Comparison of ENCODE assay signal across 8 mouse cellular contexts in the genomic region with DNA sequence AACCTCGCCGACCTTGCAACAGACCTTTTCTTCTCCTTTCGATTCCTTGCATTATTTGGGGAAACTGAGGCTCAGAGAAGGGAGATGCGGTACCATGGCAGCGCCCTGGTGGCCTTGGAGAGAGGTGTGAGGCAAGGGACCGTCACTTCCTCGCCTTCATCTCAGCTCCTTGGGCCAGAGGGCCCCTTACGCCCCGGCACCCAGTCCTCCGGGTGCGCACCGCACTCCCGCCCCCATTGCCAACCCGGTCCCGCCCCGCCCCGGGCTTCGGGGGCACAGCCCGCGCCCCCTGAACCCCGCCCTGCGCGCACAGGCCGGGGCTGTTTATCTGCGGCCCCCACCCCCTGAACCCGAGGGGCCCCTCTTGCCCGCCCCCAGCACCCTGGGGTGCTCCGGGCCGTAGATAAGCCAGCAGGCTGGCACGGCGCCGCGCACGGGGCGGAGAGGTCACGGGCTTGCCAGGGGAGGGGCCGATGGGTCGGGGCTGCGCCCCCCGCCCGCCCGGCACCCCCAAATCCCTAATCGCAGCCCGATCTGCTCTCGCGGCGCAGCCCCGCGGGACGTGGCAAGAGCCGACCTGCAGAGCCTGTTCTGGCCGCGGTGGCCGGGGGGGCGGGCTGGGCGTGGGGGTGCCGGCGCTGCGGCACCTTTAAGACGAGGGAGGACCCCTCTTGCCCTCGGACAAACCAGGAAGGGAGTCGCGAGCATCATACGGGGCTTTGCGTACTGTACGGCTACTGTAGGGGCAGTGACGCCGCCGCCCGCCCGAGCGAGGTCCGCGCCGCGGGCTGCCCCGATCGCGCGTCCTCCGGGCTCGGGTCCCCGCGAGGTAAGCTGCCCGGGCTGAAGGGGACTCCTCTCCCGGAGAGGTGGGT. TPM values are rescaled to one million over a fixed set of nuclear protein-coding genes. Genes with fewer than 3 reads are reported as not detected.
DNase-seq lines count a peak whose midpoint lies in the region; ATAC-seq and TF ChIP-seq lines count a peak whose summit lies in the region.

No protein-coding gene starts in this region.

- H3K36me3 ChIP-seq in ES-Bruce4 (ENCODE audit: control insufficient read depth, insufficient read depth, low read length, poor library complexity, severe bottlenecking) = no peaks in the 10 kb centered on the region
- no peaks in the 10 kb centered on the region for H3K36me3 ChIP-seq in forebrain, embryonic 13.5 days (ENCODE audit: poor library complexity, severe bottlenecking)
- H3K36me3 ChIP-seq in heart, postnatal 0 days (replicated peaks; ENCODE audit: control insufficient read depth, insufficient read depth, low read length) = no peaks in the 10 kb centered on the region
- no peaks in the 10 kb centered on the region for H3K36me3 ChIP-seq in lung, embryonic 15.5 days

- H3K4me1 ChIP-seq in ES-Bruce4 (ENCODE audit: control insufficient read depth, insufficient read depth, low read length) = peaks cover 2% of the 10 kb centered on the region
- peaks cover 42% of the 10 kb centered on the region for H3K4me1 ChIP-seq in forebrain, embryonic 13.5 days
- H3K4me1 ChIP-seq in heart, postnatal 0 days (ENCODE audit: control insufficient read depth, insufficient read depth) = peaks cover 36% of the 10 kb centered on the region
- H3K4me1 ChIP-seq in lung, embryonic 15.5 days = peaks cover 48% of the 10 kb centered on the region
- H3K4me1 ChIP-seq in olfactory bulb, adult 2 months (ENCODE audit: control insufficient read depth, insufficient read depth, low read length) = peaks cover 39% of the 10 kb centered on the region

- peak; percentile 33 for ATAC-seq in forebrain, embryonic 13.5 days
- peak; percentile 37 for ATAC-seq in heart, postnatal 0 days (ENCODE audit: insufficient read depth, low read depth)
- peak; percentile 40 for ATAC-seq in lung, embryonic 15.5 days (ENCODE audit: borderline replicate concordance, extremely low read depth, low FRiP score, low TSS enrichment)

- TF ChIP-seq EP300 in ES-Bruce4 (IDR thresholded peaks at IDR 0.05; ENCODE audit: insufficient read depth, low read depth, low read length) = no peak
- no peak; the same call in 1 of the 2 replicates for TF ChIP-seq EP300 in heart, postnatal 0 days (IDR thresholded peaks at IDR 0.05; ENCODE audit: low read depth)

- H3K27ac ChIP-seq in ES-Bruce4 (ENCODE audit: insufficient read depth, low read length) = peak overlapping the region; percentile 55
- H3K27ac ChIP-seq in forebrain, embryonic 13.5 days = peak overlapping the region; percentile 97
- H3K27ac ChIP-seq in heart, postnatal 0 days (ENCODE audit: low read depth) = peak overlapping the region; percentile 99
- peak overlapping the region; percentile 99 for H3K27ac ChIP-seq in lung, embryonic 15.5 days
- H3K27ac ChIP-seq in olfactory bulb, adult 2 months (ENCODE audit: insufficient read depth, low read depth, low read length) = peak overlapping the region; percentile 68

- H3K4me2 ChIP-seq in forebrain, embryonic 13.5 days = peak overlapping the region; percentile 97
- peak overlapping the region; percentile 100 for H3K4me2 ChIP-seq in heart, postnatal 0 days (ENCODE audit: low read depth, low read length)
- H3K4me2 ChIP-seq in lung, embryonic 15.5 days = peak overlapping the region; percentile 98

- H3K9ac ChIP-seq in ES-Bruce4 (ENCODE audit: low read depth, poor library complexity, severe bottlenecking) = peak overlapping the region; percentile 99
- peak overlapping the region; percentile 91 for H3K9ac ChIP-seq in forebrain, embryonic 13.5 days
- H3K9ac ChIP-seq in heart, postnatal 0 days (replicated peaks; ENCODE audit: low read depth, low read length) = peak overlapping the region; percentile 98
- peak overlapping the region; percentile 94 for H3K9ac ChIP-seq in lung, embryonic 15.5 days

- peak overlapping the region; percentile 78 for H3K4me3 ChIP-seq in ES-Bruce4 (ENCODE audit: low read depth, low read length)
- H3K4me3 ChIP-seq in forebrain, embryonic 13.5 days = peak overlapping the region; percentile 85
- H3K4me3 ChIP-seq in heart, postnatal 0 days (ENCODE audit: low read depth, low read length) = peak overlapping the region; percentile 100
- H3K4me3 ChIP-seq in lung, embryonic 15.5 days = peak overlapping the region; percentile 81
- H3K4me3 ChIP-seq in olfactory bulb, adult 2 months (ENCODE audit: insufficient read depth, low read depth, low read length) = peak overlapping the region; percentile 55

- no peak for TF ChIP-seq POLR2A in ES-Bruce4 (IDR thresholded peaks at IDR 0.05; ENCODE audit: insufficient read depth, low read length)
- peak; percentile 23; the same call in 1 of the 2 replicates for TF ChIP-seq POLR2A in olfactory bulb, adult 2 months (IDR thresholded peaks at IDR 0.05; ENCODE audit: insufficient read depth, low read depth, low read length)

- peak; percentile 85 for DNase-seq in c-Kit-positive CD71-positive TER-119-positive erythroid progenitor cells, embryonic 14.5 days (ENCODE audit: low spot score)
- peak; percentile 87 for DNase-seq in heart, postnatal 0 days (ENCODE audit: low spot score)
- DNase-seq in kidney, postnatal 4 days = peak; percentile 80 to 89
- peak; percentile 82 for DNase-seq in testis, postnatal 10 days (ENCODE audit: low spot score)

- no peak for TF ChIP-seq CTCF in ES-Bruce4 (IDR thresholded peaks at IDR 0.05; ENCODE audit: low read depth, low read length)
- no peak for TF ChIP-seq CTCF in heart, postnatal 0 days (IDR thresholded peaks at IDR 0.05; ENCODE audit: low read depth)
- TF ChIP-seq CTCF in olfactory bulb, adult 2 months (IDR thresholded peaks at IDR 0.05; ENCODE audit: insufficient read depth, low read depth, low read length) = no peak

- WGBS in forebrain, embryonic 13.5 days = 1% methylated on average over 55 of the region's 86 CpGs
- WGBS in heart, postnatal 0 days = under 1% methylated on average over 53 of the region's 86 CpGs
- under 1% methylated on average over 82 of the region's 86 CpGs for WGBS in lung, embryonic 15.5 days
- 1% methylated on average over 86 of the region's 86 CpGs for WGBS in olfactory bulb, adult 2 months

- H3K9me3 ChIP-seq in ES-Bruce4 (replicated peaks; ENCODE audit: control insufficient read depth, insufficient read depth, low read length, poor library complexity, severe bottlenecking) = no peaks in the 10 kb centered on the region
- H3K9me3 ChIP-seq in forebrain, embryonic 13.5 days (replicated peaks) = no peaks in the 10 kb centered on the region
- no peaks in the 10 kb centered on the region for H3K9me3 ChIP-seq in heart, postnatal 0 days (replicated peaks; ENCODE audit: control insufficient read depth, low read length)
- H3K9me3 ChIP-seq in lung, embryonic 15.5 days = no peaks in the 10 kb centered on the region

- no peaks in the 10 kb centered on the region for H3K27me3 ChIP-seq in ES-Bruce4 (ENCODE audit: control insufficient read depth, insufficient read depth, low read length, poor library complexity, severe bottlenecking)
- peaks cover 44% of the 10 kb centered on the region for H3K27me3 ChIP-seq in forebrain, embryonic 13.5 days
- H3K27me3 ChIP-seq in heart, postnatal 0 days (ENCODE audit: control insufficient read depth, insufficient read depth, low read length) = no peaks in the 10 kb centered on the region
- peaks cover 18% of the 10 kb centered on the region; the same call in 1 of the 2 replicates for H3K27me3 ChIP-seq in lung, embryonic 15.5 days

RNA-seq across cellular contexts. Expression of a gene that starts 1.0 kb away (rescaled TPM):
- 12.6 and 14.4 TPM in 2 replicates for polyA plus RNA-seq in ES-Bruce4 (2011; ENCODE audit: insufficient read depth, insufficient read length, low read depth, missing spikeins)
- polyA plus RNA-seq in forebrain, embryonic 13.5 days (2015; fragmentation: Nextera tagmentation; extraction: Ambion mirVana) = 10.4 and 10.6 TPM in 2 replicates
- total RNA-seq in heart, postnatal 0 days (2014; rRNA removed; ENCODE audit: low replicate concordance) = 57.8 and 68.6 TPM in 2 replicates
- polyA plus RNA-seq in heart, postnatal 0 days (2015; fragmentation: Nextera tagmentation; extraction: Ambion mirVana) = 27.8 and 32.3 TPM in 2 replicates
- 34.1 and 36.9 TPM in 2 replicates for polyA plus RNA-seq in lung, embryonic 15.5 days (2015; fragmentation: Nextera tagmentation; extraction: Ambion mirVana)
- 77.0 TPM in 1 of 2 replicates, not detected in the other for polyA plus RNA-seq in olfactory bulb, adult 2 months (2012; ENCODE audit: insufficient read depth, insufficient read length, low replicate concordance, missing spikeins)

RNA-seq across cellular contexts. Expression of a gene that starts 30.4 kb away (rescaled TPM):
- 46.3 and 53.0 TPM in 2 replicates for polyA plus RNA-seq in ES-Bruce4 (2011; ENCODE audit: insufficient read depth, insufficient read length, low read depth, missing spikeins)
- 200 and 211 TPM in 2 replicates for polyA plus RNA-seq in forebrain, embryonic 13.5 days (2015; fragmentation: Nextera tagmentation; extraction: Ambion mirVana)
- total RNA-seq in heart, postnatal 0 days (2014; rRNA removed; ENCODE audit: low replicate concordance) = 177 and 208 TPM in 2 replicates
- polyA plus RNA-seq in heart, postnatal 0 days (2015; fragmentation: Nextera tagmentation; extraction: Ambion mirVana) = 130 and 133 TPM in 2 replicates
- 178 and 180 TPM in 2 replicates for polyA plus RNA-seq in lung, embryonic 15.5 days (2015; fragmentation: Nextera tagmentation; extraction: Ambion mirVana)
- polyA plus RNA-seq in olfactory bulb, adult 2 months (2012; ENCODE audit: insufficient read depth, insufficient read length, low replicate concordance, missing spikeins) = not detected in 2 replicates

RNA-seq across cellular contexts. Expression of a gene that starts 31.7 kb away (rescaled TPM):
- 36.8 and 44.9 TPM in 2 replicates for polyA plus RNA-seq in ES-Bruce4 (2011; ENCODE audit: insufficient read depth, insufficient read length, low read depth, missing spikeins)
- polyA plus RNA-seq in forebrain, embryonic 13.5 days (2015; fragmentation: Nextera tagmentation; extraction: Ambion mirVana) = 54.2 and 57.0 TPM in 2 replicates
- 14.4 and 19.6 TPM in 2 replicates for total RNA-seq in heart, postnatal 0 days (2014; rRNA removed; ENCODE audit: low replicate concordance)
- 19.8 and 20.7 TPM in 2 replicates for polyA plus RNA-seq in heart, postnatal 0 days (2015; fragmentation: Nextera tagmentation; extraction: Ambion mirVana)
- polyA plus RNA-seq in lung, embryonic 15.5 days (2015; fragmentation: Nextera tagmentation; extraction: Ambion mirVana) = 41.0 and 47.5 TPM in 2 replicates
- polyA plus RNA-seq in olfactory bulb, adult 2 months (2012; ENCODE audit: insufficient read depth, insufficient read length, low replicate concordance, missing spikeins) = not detected in 2 replicates

RNA-seq across cellular contexts. Expression of a gene that starts 37.4 kb away (rescaled TPM):
- 0.68 TPM in 1 of 2 replicates, not detected in the other for polyA plus RNA-seq in ES-Bruce4 (2011; ENCODE audit: insufficient read depth, insufficient read length, low read depth, missing spikeins)
- 0.30 and 0.42 TPM in 2 replicates for polyA plus RNA-seq in forebrain, embryonic 13.5 days (2015; fragmentation: Nextera tagmentation; extraction: Ambion mirVana)
- total RNA-seq in heart, postnatal 0 days (2014; rRNA removed; ENCODE audit: low replicate concordance) = 1.3 TPM in 1 of 2 replicates, not detected in the other
- polyA plus RNA-seq in heart, postnatal 0 days (2015; fragmentation: Nextera tagmentation; extraction: Ambion mirVana) = 0.55 and 0.93 TPM in 2 replicates
- 0.31 and 0.35 TPM in 2 replicates for polyA plus RNA-seq in lung, embryonic 15.5 days (2015; fragmentation: Nextera tagmentation; extraction: Ambion mirVana)
- not detected in 2 replicates for polyA plus RNA-seq in olfactory bulb, adult 2 months (2012; ENCODE audit: insufficient read depth, insufficient read length, low replicate concordance, missing spikeins)

RNA-seq across cellular contexts. Expression of a gene that starts 40.4 kb away (rescaled TPM):
- 2,442 and 2,478 TPM in 2 replicates for polyA plus RNA-seq in ES-Bruce4 (2011; ENCODE audit: insufficient read depth, insufficient read length, low read depth, missing spikeins)
- polyA plus RNA-seq in forebrain, embryonic 13.5 days (2015; fragmentation: Nextera tagmentation; extraction: Ambion mirVana) = 555 and 583 TPM in 2 replicates
- 1,828 and 2,004 TPM in 2 replicates for total RNA-seq in heart, postnatal 0 days (2014; rRNA removed; ENCODE audit: low replicate concordance)
- polyA plus RNA-seq in heart, postnatal 0 days (2015; fragmentation: Nextera tagmentation; extraction: Ambion mirVana) = 353 and 370 TPM in 2 replicates
- polyA plus RNA-seq in lung, embryonic 15.5 days (2015; fragmentation: Nextera tagmentation; extraction: Ambion mirVana) = 567 and 596 TPM in 2 replicates
- polyA plus RNA-seq in olfactory bulb, adult 2 months (2012; ENCODE audit: insufficient read depth, insufficient read length, low replicate concordance, missing spikeins) = 423 and 2,167 TPM in 2 replicates

Comparison
In these comparisons a context has a peak if more than half of its experiments do, and no peak if none do; other contexts are left out.
1. Peak in every context shown above with its lines: DNase-seq, ATAC-seq, H3K4me3 ChIP-seq and H3K27ac ChIP-seq.